Mouse (Mus musculus) urinary bladder, postnatal 25 days (tissue): ENCODE measurements at regions not wholly inside any gene's neighbourhood (a gene's known extent, or its start where the extent isn't known, plus 50 kb on each side); places are given as distances from the start of the nearest gene placed in this dataset.

Experiments used
- DNase-seq: peaks from one replicate; pipeline ENCODE4 v3.0.0; 2022; ENCODE audit warnings: low spot score

- DNase-seq = no peak
Measured at GRCm38 (mm10) chr6:143547406-143547903, 380.4 kb downstream of the Etnk1 start.

- DNase-seq = no peak
Measured at GRCm38 (mm10) chr6:143554946-143555345, 387.9 kb downstream of the Etnk1 start.

DNA sequence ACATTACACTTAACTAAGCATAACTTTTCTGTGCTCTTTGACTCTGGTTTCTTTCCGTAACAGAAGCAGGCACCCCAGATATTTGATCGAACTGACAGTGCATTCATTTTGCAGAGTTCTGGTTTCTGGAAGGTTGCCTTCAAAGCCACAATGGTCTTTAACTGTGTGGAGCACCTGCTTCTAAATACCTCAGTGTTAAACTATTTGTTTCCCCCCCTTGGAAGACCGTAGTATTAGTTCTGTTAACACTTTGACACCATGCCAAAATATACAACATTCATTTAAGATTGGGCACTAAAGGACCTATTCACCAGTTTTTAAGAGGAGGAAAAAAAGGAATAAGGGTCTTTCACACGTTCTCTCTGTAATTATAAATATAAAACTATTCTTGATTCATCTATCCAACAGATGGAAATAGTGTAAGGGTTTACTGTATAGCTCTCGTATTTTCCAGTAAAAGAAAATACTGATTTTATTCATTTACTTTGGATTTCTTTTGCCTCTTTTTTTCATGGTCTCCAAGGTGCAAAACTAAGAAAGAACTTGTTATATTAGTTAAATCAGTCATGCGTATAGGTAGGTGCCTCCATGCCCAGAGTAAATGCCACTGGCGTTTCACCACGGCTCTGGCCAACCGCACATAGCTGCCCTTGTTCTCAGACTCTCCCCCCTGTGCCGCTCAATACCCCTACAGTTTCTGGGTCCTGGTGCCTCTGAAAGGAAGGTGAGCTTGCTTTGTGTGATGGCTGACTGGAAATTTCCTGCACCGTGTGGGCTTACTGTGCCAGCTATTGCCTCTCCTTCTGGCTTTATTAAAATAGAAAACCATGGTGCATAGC, 391.2 kb downstream of the Etnk1 start:
- DNase-seq = no peak

DNA sequence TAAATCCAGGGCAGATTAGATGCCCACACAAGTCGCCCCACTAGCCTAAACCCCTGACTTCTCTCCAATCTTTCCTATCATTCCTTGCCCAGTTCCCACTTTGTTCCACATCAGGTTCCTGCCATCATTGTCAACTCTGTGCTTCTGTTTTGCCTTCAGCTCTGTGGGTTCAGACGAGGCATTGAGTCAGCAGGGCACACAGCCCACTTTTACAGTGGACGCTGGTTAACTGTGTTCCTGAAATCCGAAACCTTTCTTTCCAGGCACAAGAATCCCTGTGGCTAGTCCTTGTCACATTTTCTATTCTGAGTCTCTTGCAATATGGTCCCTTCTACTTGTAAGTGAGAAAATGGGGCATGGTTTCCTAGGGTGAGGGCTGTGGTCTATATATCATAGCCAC, 392.3 kb downstream of the Etnk1 start:
- no peak for DNase-seq

- DNase-seq = no peak
Measured at GRCm38 (mm10) chr6:143561316-143562088, 394.5 kb downstream of the Etnk1 start.

DNA sequence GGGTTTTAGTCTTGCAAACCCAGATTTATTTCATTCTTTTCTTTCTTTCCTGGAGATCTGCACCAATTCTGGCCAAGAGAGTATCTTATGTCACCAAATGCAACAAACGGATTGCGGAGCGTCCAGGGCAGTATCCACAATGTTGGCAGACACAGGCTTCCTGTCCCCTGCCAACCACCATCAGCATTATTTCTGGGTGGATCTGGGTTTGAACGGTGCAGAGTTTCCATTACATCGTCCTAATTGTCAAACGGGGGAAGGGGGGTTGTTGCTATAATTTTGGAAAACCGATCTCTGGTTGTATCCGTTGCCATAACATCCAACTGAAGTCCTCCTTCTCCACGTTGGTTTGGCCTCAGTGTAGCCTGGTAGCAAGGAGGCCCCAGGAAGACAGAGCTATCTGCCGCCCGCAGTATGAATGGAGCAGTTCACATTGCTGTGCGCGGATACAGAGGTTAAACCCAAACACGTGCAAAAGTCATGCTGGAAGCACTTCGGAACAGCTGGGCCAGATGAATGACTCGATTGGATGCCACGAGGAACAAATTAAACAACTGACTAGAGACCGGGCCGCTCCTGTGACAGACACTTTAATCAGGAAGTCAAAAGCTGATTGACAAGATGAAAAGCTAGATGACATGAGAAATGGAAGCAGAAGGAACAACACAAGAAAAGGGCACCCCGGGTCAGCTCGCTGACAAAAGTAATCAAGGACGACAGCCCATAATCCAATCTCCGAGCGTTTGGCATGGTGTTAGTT, 404.5 kb downstream of the Etnk1 start:
- no peak for DNase-seq

GRCm38 (mm10) chr6:143579223-143579622, 412.2 kb downstream of the Etnk1 start:
- no peak for DNase-seq

- DNase-seq = no peak
Measured at GRCm38 (mm10) chr6:143589666-143590065, 422.6 kb downstream of the Etnk1 start.

DNA sequence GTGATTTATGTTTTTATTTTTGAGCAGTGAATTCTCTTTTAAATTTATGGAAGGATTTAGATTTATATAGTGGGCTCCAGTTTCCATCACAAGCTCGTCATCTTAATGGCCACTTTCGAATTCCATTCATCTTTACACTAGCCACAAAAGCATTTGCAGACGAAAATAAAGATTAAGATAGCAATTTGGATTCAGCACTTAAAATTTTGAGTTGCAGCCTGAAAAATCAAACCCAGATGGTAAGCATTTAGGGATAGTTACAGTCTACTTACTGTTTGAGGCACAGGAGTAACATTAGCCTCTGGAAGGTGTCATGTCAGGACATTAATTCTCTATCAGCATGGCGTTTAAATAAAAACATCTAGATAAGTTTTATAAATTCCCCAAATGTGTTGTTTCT, 423.2 kb downstream of the Etnk1 start:
- no peak for DNase-seq

- DNase-seq = no peak
Measured at GRCm38 (mm10) chr6:143592490-143592889, 425.5 kb downstream of the Etnk1 start.

DNA sequence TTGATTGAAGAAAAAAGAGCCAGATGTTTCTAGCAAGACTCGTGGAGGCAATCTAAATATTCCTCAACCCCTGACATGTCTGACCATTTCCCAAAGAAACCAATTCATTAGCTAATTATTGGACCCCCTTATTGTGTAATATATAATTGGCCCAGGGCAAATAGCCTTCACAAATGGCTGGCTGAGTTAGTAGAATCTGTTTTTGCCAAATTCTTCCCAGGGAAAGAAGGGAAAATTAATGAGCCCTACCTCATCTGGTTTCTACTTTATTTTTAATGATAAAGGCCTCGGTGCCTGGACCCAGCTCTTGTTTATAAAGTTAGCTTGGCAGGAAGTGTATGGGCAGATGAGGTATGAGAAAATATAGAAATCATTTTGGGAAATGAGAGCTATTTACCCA, 428.5 kb downstream of the Etnk1 start:
- no peak for DNase-seq

GRCm38 (mm10) chr6:143597414-143597813, 430.4 kb downstream of the Etnk1 start:
- DNase-seq = no peak

DNA sequence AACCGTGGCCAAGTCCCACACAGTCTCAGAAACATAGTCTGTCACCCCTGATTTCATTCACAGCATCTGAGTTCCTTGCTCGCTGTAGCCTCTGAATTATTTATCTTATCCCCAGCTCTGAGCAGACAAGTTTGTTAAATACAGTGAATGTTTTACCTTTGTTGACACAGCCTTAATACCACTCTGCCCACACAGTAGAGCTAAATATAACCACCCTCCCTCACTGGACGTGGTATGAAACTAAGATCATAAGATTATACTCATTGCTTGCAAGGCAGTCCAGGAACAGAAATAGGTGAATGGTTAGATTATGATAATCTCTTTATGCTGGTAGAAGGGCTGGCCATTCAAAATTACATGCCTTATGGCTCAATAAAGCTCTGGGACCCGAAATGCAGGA, 431.9 kb downstream of the Etnk1 start:
- DNase-seq = no peak

DNA sequence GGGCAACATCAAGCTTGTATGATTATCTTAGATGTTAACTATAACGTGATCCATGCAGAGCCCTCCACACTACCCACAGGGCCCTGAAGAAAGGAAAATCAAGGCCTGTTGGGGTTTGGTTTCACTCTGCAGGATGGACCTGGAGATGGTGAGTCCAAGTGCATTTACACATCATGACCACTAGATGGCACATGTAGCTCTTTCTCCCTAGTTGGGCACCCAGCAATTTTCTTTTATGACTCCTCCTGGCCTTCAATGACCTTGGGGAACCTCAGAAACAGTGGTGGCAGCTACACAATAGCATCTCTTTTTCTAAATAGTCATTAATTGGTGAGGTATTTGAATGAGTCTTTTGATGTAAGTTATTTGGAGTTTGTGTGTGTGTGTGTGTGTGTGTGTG, 442.1 kb downstream of the Etnk1 start:
- DNase-seq = no peak

DNA sequence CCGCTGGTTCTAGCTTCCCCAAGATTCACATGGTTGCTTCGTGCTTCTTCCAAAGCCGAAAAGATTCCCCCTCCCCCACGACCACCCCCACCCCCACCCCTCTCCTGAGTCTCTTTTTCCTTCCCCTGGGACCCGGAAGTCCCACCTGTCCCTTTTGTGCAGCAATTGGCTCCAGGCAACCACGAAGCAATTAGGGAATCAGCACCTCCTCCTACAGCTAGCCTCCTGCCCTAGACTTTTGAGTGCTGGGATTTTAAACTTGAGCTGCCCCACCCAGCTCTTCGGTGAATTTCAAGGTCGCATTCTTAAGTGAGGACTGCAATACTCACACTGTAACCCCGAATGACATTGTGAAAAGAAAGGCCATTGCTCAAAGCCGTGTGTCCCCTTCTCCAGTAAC, 445.9 kb downstream of the Etnk1 start:
- no peak for DNase-seq

- DNase-seq = no peak
Measured at GRCm38 (mm10) chr6:143614431-143614987, 447.5 kb downstream of the Etnk1 start.

DNA sequence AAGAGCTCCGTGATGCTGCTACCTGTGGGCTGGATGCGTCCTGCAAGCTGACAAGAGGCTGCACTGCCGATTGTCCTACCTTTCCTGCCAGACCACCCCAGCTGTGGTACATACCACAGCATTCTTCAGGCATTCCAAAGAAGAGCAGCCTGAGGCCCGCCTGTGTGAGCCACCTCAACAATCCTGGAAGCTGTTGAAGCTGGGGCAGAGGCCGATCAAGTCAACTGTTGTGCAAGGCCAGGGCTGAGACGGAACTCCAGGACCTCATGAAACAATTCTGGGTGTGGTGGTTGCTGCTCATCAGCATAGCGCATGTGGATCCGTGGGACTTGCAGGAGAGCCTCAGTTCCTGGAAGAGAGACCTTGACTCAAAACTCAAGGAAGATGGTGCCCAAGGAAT, 448.3 kb downstream of the Etnk1 start:
- DNase-seq = no peak

- no peak for DNase-seq
Measured at GRCm38 (mm10) chr6:143616386-143616785, 449.4 kb downstream of the Etnk1 start.

DNA sequence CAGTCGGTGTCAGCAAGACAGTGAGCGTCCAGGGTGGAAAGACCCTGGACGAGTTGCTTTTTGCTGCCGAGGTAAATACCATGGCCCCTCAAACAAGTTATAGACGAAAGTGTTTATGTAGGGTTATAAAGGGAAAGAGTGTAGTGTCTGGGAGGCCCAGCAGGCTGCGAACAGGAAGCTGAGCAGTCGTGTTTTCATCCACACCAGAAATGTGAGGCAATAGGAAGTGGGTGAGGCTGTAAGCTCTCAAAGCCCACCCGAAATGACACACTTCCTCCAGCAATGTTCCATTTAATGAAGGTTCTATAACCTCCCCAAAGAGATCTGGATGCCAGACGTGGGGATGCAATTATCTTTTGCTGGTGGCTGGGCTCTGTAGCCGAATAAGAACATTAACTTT, 451.5 kb downstream of the Etnk1 start:
- DNase-seq = no peak

- DNase-seq = no peak
Measured at GRCm38 (mm10) chr6:143620583-143620982, 453.6 kb downstream of the Etnk1 start.

DNA sequence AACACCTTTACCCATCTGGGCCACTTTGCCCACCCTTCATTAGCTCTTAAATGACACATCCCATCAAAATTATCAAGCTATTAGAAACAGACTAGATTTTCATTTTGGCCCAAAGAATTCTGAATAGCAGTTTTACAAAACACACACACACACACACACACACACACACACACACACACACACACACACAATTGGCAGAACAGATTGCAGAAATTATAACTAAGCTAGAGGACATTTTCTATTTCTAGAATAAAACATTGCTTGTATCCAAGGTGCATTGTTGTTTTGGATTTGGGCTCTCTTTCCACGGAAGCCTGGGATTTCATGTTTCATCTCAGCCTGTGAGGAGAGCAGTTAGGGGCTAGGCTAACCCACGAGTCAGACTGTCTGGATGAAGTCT, 455.1 kb downstream of the Etnk1 start:
- DNase-seq = no peak

DNA sequence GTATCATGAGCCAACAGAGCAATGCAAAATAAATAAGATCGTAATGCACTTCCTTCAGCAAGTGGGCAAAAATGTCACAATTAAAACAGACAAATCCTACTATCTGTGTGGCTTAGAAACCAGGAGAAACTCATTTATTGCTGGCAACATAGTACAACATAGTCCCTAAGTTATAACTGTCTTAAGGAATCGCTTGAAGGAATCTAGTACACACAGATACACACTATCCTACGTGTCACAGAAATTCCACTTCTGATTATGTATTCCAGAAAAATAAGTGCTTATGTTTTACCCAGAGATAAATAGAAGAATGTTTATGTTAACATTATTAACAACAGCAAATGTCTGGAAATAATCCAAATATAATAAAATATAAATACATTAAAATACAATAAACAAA, 457.9 kb downstream of the Etnk1 start:
- no peak for DNase-seq
